Mouse (Mus musculus): ENCODE results near the gene Emilin1.

- TF ChIP-seq CTCF (conservative IDR thresholded peaks at IDR 0.05; ENCODE audit: low read length) (no peak), POU5F1 (IDR thresholded peaks at IDR 0.05; ENCODE audit: borderline replicate concordance, low read length) (no peak), NANOG (IDR thresholded peaks at IDR 0.05; ENCODE audit: borderline replicate concordance, low read length) (no peak)
Observed at GRCm38 (mm10) chr5:30874365-30874764, 38.8 kb upstream of the Emilin1 start.

Measured in E14TG2a.4 (cell line).